Mouse (Mus musculus): ENCODE data around the gene Mthfd1l.

Gene Mthfd1l

DNA sequence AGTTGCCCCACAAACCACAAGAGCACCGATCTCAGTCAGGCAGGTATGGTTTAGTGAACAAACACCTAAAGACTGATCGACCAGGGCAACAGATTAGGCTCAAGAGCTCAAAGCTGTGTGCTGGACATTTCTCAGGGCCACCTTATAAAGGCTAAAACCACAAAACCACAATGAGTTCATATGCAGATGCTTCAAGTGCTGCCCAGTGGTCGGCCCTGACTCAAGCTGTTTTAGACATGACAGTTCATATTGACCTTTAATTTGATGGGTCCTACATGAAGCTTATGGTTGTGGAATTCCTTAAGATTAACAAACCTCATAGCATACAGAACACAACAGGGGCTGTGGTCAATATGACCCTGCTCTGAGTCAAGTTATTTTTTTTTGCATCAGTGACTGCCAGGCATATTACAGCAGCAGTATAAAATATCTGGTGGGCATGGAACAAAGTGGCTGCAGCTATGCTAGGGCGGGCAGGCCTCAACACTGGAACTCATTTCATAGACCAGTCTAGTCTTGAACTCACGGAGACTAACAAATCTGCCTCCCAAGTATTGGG is 227.7 kb downstream of the Mthfd1l start:
- CTCF ChIA-PET, result no interaction called here

- CTCF ChIA-PET, result interaction anchor here (0.6 kb wide), 1 partner anchor 9 kb away, joined by 3 read pairs; no protein-coding TSS in a partner anchor
Observed at GRCm38 (mm10) chr10:4201141-4201540, 228.2 kb downstream of the Mthfd1l start.

DNA sequence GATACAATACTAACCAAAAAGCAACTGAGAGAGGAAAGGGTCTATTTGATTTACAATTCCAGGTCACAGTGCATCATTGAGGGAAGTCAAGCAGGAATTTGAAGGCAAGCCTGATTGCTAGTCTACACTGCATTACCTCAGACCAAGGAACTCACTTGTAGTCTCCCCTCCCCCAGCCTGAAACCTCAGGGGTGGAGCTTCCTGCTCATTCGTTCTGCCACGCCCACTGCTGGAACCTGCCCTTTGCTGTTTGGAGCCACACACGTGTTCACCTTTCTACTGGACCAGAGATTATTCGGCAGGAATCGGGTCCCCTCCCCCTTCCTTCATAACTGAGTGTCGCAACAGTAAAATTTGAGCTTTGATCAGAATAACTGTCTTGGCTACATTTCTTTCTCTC is 230.7 kb downstream of the Mthfd1l start:
- CTCF ChIA-PET, result interaction anchor here (0.6 kb wide), 1 partner anchor 1180 kb away, joined by 4 read pairs; no protein-coding TSS in a partner anchor

DNA sequence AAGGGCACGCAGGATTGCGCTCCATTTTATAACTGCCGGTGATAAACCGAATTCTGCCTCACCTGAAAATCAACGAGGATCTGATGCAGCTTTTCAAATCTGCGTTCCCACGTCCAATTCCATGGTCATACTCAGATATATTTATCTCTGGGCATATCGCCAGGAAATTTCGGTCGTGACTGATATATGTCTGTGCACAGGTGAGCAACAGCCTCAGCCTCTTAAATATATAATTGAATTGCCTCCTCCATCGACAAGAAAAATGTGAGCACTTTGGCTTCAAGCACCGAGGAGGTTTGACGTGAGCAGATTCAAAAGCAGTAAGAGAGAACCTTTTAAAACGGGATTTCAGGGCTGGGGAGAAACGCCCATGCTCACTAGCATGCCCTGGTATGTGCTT is 236.1 kb downstream of the Mthfd1l start:
- CTCF ChIA-PET, result no interaction called here

- CTCF ChIA-PET, result interaction anchor here (0.6 kb wide), 1 partner anchor 9 kb away, joined by 3 read pairs; no protein-coding TSS in a partner anchor
Observed at GRCm38 (mm10) chr10:4210313-4211066, 237.6 kb downstream of the Mthfd1l start.

DNA sequence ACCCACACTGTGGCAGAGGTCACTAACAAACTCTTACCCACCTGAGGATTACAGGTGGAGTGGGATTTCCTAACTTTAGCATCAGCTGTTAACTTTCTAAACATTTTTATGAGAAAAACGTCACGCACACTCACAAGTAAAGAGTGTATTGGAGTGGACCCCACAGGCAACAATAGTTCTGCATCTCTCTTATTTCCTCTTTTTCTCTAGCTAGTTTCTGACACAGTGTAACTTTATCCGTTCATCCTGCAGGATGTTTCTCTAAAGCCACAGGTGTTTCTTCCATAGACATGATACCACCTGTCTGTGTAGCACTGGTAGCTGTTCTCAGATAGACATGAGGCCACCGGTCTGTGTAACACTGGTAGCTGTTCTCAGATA is 238.1 kb downstream of the Mthfd1l start:
- CTCF ChIA-PET, result no interaction called here
